Mouse (Mus musculus) MEL (cell line): ENCODE measurements around the gene Dennd6a. TPM values are rescaled to one million over a fixed set of nuclear protein-coding genes. Genes with fewer than 3 reads are reported as not detected.

Source experiments
- DNase-seq: peaks from one replicate; pipeline ENCODE4 v3.0.0; 2011; ENCODE audit warnings: low read depth, low spot score
- H3K27ac ChIP-seq: 2 replicates; pipeline ENCODE4 v1.5.1; 2012; ENCODE audit warnings: low read depth, mild to moderate bottlenecking, control low read depth, low read length, moderate library complexity; ENCODE audit not compliant: control insufficient read depth
- H3K27me3 ChIP-seq, 2 experiments: fragments of 150-350 bp in 1 of 2; sonication (generic) in 1 of 2; 2 replicates each; pipeline ENCODE4 v1.6.1; 2012; ENCODE audit warnings: low read length in 2 of 2, mild to moderate bottlenecking in 2 of 2, improper control_type of control experiment in 1 of 2, moderate library complexity in 1 of 2; ENCODE audit not compliant: insufficient read depth in 2 of 2, control insufficient read depth in 1 of 2
- H3K36me3 ChIP-seq, 2 experiments: 2 replicates each; pipeline ENCODE4 v1.6.1; 2012 to 2014; ENCODE audit warnings: low read length in 2 of 2, improper control_type of control experiment in 1 of 2, inconsistent platforms in 1 of 2, mild to moderate bottlenecking in 1 of 2; ENCODE audit not compliant: insufficient read depth in 2 of 2, control insufficient read depth in 1 of 2
- H3K4me1 ChIP-seq, 2 experiments: fragments of 150-350 bp in 1 of 2; sonication (generic) in 1 of 2; 2 replicates each; pipeline ENCODE4 v1.6.1; 2012; ENCODE audit warnings: low read length in 2 of 2, improper control_type of control experiment in 1 of 2, mild to moderate bottlenecking in 1 of 2; ENCODE audit not compliant: insufficient read depth in 2 of 2, control insufficient read depth in 1 of 2
- H3K4me3 ChIP-seq, 2 experiments: fragments of 150-350 bp in 1 of 2; sonication (generic) in 1 of 2; 2 replicates each; pipeline ENCODE4 v1.5.1; 2012; ENCODE audit warnings: low read depth in 2 of 2, low read length in 2 of 2, mild to moderate bottlenecking in 2 of 2, moderate library complexity in 2 of 2, control low read depth in 1 of 2, improper control_type of control experiment in 1 of 2; ENCODE audit not compliant: control insufficient read depth in 1 of 2, insufficient read depth in 1 of 2
- H3K79me2 ChIP-seq: 2 replicates; pipeline ENCODE4 v1.6.1; 2012; ENCODE audit warnings: mild to moderate bottlenecking, low read length, moderate library complexity; ENCODE audit not compliant: control insufficient read depth, poor library complexity, insufficient read depth
- H3K9ac ChIP-seq: 2 replicates; pipeline ENCODE4 v1.6.1; 2012; ENCODE audit warnings: low read depth, mild to moderate bottlenecking, control low read depth, low read length, moderate library complexity; ENCODE audit not compliant: control insufficient read depth, poor library complexity, severe bottlenecking
- H3K9me3 ChIP-seq: fragments of 150-350 bp; sonication (generic); replicated peaks from 2 replicates; pipeline ENCODE4 v1.6.1; 2012; ENCODE audit warnings: mild to moderate bottlenecking, low read length, improper control_type of control experiment, moderate library complexity; ENCODE audit not compliant: insufficient read depth
- CHD1 ChIP-seq: IDR thresholded peaks from 2 replicates; pipeline ENCODE4 v1.6.1; 2012; ENCODE audit warnings: low read depth, mild to moderate bottlenecking, inconsistent platforms, low read length, improper control_type of control experiment
- EP300 ChIP-seq, 2 experiments: IDR thresholded peaks; 2 replicates each; pipeline ENCODE4 v1.6.1; 2011; ENCODE audit warnings: improper control_type of control experiment in 2 of 2, low read length in 2 of 2, low read depth in 1 of 2, mild to moderate bottlenecking in 1 of 2
- ETS1 ChIP-seq: IDR thresholded peaks from 2 replicates; pipeline ENCODE4 v1.6.1; 2012; ENCODE audit warnings: low read depth, mild to moderate bottlenecking, inconsistent platforms, low read length, improper control_type of control experiment, moderate library complexity
- GABPA ChIP-seq: IDR thresholded peaks from 2 replicates; pipeline ENCODE4 v1.6.1; 2012; ENCODE audit warnings: low read depth, mild to moderate bottlenecking, inconsistent platforms, low read length, improper control_type of control experiment, moderate library complexity
- GATA1 ChIP-seq: IDR thresholded peaks from 2 replicates; pipeline ENCODE4 v1.6.1; 2011; ENCODE audit warnings: low read depth, low read length, improper control_type of control experiment
- JUND ChIP-seq: IDR thresholded peaks from 2 replicates; pipeline ENCODE4 v1.6.1; 2011; ENCODE audit warnings: low read depth, mild to moderate bottlenecking, improper control_type of control experiment, low read length
- KAT2A ChIP-seq: conservative IDR thresholded peaks from 2 replicates; pipeline ENCODE4 v1.6.1; 2012; ENCODE audit warnings: low read depth, low read length, improper control_type of control experiment, inconsistent platforms
- MEF2A ChIP-seq: IDR thresholded peaks from 2 replicates; pipeline ENCODE4 v1.6.1; 2014; ENCODE audit warnings: low read depth, mild to moderate bottlenecking, inconsistent platforms, low read length, improper control_type of control experiment; ENCODE audit not compliant: poor library complexity, insufficient replicate concordance, severe bottlenecking; ENCODE audit errors: extremely low read depth
- MXI1 ChIP-seq: IDR thresholded peaks from 2 replicates; pipeline ENCODE4 v1.6.1; 2011; ENCODE audit warnings: mild to moderate bottlenecking, low read depth, low read length, improper control_type of control experiment
- NELFE ChIP-seq: IDR thresholded peaks from 2 replicates; pipeline ENCODE4 v1.6.1; 2011; ENCODE audit warnings: low read depth, low read length, improper control_type of control experiment
- POLR2A ChIP-seq, 2 experiments: IDR thresholded peaks; 2 replicates each; pipeline ENCODE4 v1.6.1; 2011 to 2012; ENCODE audit warnings: low read length in 2 of 2, mild to moderate bottlenecking in 2 of 2, control low read depth in 1 of 2, improper control_type of control experiment in 1 of 2, low read depth in 1 of 2, moderate library complexity in 1 of 2; ENCODE audit not compliant: control insufficient read depth in 1 of 2, insufficient read depth in 1 of 2, poor library complexity in 1 of 2
- POLR2AphosphoS2 ChIP-seq: IDR thresholded peaks from 2 replicates; pipeline ENCODE4 v1.6.1; 2011; ENCODE audit warnings: low read length, improper control_type of control experiment
- POLR2AphosphoS5 ChIP-seq: IDR thresholded peaks from 2 replicates; pipeline ENCODE4 v1.6.1; 2012; ENCODE audit warnings: low read depth, borderline replicate concordance, mild to moderate bottlenecking, inconsistent platforms, low read length, moderate library complexity, mixed read lengths
- TCF12 ChIP-seq: IDR thresholded peaks from 2 replicates; pipeline ENCODE4 v1.6.1; 2014; ENCODE audit warnings: low read depth, mild to moderate bottlenecking, inconsistent platforms, low read length, improper control_type of control experiment, moderate library complexity
- UBTF ChIP-seq: IDR thresholded peaks from 2 replicates; pipeline ENCODE4 v1.6.1; 2012; ENCODE audit warnings: low read depth, mild to moderate bottlenecking, inconsistent platforms, low read length, improper control_type of control experiment, moderate library complexity, borderline replicate concordance; ENCODE audit not compliant: insufficient read depth
- USF1 ChIP-seq: IDR thresholded peaks from 2 replicates; pipeline ENCODE4 v1.6.1; 2014; ENCODE audit warnings: low read depth, mild to moderate bottlenecking, inconsistent platforms, low read length, improper control_type of control experiment, moderate library complexity
- ZKSCAN1 ChIP-seq: IDR thresholded peaks from 2 replicates; pipeline ENCODE4 v1.6.1; 2012; ENCODE audit warnings: low read depth, mild to moderate bottlenecking, inconsistent platforms, low read length, improper control_type of control experiment, moderate library complexity
- ZNF384 ChIP-seq: IDR thresholded peaks from 2 replicates; pipeline ENCODE4 v1.6.1; 2012; ENCODE audit warnings: low read depth, mild to moderate bottlenecking, inconsistent platforms, low read length, improper control_type of control experiment
- polyA plus RNA-seq, 2 experiments: library from polyadenylated mRNA; stranded (reverse) in 1 of 2; unstranded in 1 of 2; fragments of >175 nt in 1 of 2; fragments of >200 nt in 1 of 2; gene quantifications; 2 replicates each; pipeline versions ENCODE4 v1.2.1 to v1.2.4; 2012; ENCODE audit warnings: low replicate concordance in 2 of 2, low read depth in 1 of 2; ENCODE audit not compliant: insufficient read length in 2 of 2, insufficient read depth in 1 of 2, missing spikeins in 1 of 2
- total RNA-seq: library from RNA; depleted of rRNA; stranded (reverse); fragments of 300-350 nt; gene quantifications from 2 replicates; pipeline ENCODE4 v1.2.3, GENCODE M21; 2012

The Dennd6a gene
- total and polyA plus RNA-seq, 3 experiments = 13.1 to 40.0 (median 13.6) TPM

GRCm38 (mm10) chr14:26595695-26596365 is 22.2 kb downstream of the Dennd6a start (continued):
- TF ChIP-seq ETS1 (peak; percentile 84), JUND (no peak), TCF12 (peak; percentile 81), POLR2AphosphoS2 (no peak)

GRCm38 (mm10) chr14:26605354-26605753 is 31.7 kb downstream of the Dennd6a start:
- Histone ChIP-seq H3K27me3 (no peaks in the 10 kb centered on the region), H3K36me3 (peaks cover 8 to 15% of the 10 kb centered on the region in 2 experiments), H3K4me3 (no peak overlapping the region), H3K9me3 (no peaks in the 10 kb centered on the region), H3K4me1 (peaks cover 11% of the 10 kb centered on the region in 2 experiments), H3K27ac (no peak overlapping the region), H3K79me2 (no peaks in the 10 kb centered on the region), H3K9ac (no peak overlapping the region)
- DNase-seq = no peak
- TF ChIP-seq JUND = no peak
- TF ChIP-seq NELFE = no peak
- TF ChIP-seq UBTF = no peak
- TF ChIP-seq GABPA = no peak
- no peak for TF ChIP-seq POLR2AphosphoS5
- TF ChIP-seq POLR2A (IDR thresholded peaks at IDR 0.05; ENCODE audit: control insufficient read depth in 1 of 2, insufficient read depth in 1 of 2, low read depth in 1 of 2, low read length in 2 of 2, poor library complexity in 1 of 2) = no peak

- H3K4me1 ChIP-seq = peaks cover 20 to 27% of the 10 kb centered on the region in 2 experiments
- H3K27me3 ChIP-seq = no peaks in the 10 kb centered on the region
- H3K79me2 ChIP-seq = no peaks in the 10 kb centered on the region
- H3K9me3 ChIP-seq = no peaks in the 10 kb centered on the region
- peak; percentile 40; the same call in 1 of the 2 replicates for TF ChIP-seq ETS1
- peak; percentile 49; the same call in 1 of the 2 replicates for TF ChIP-seq GATA1
- peak; percentile 87 for TF ChIP-seq ZNF384
- TF ChIP-seq MXI1 = 0 out of 2 replicates have a peak, but pooled peaks have one; percentile 39
- TF ChIP-seq MEF2A = no peak
- no peak for TF ChIP-seq JUND
- peak in 1 of 2 experiments; percentile 73; a peak in 2 of 4 replicates for TF ChIP-seq EP300 (IDR thresholded peaks at IDR 0.05; ENCODE audit: low read depth in 1 of 2, low read length in 2 of 2)
- no peak for TF ChIP-seq POLR2A (IDR thresholded peaks at IDR 0.05; ENCODE audit: control insufficient read depth in 1 of 2, insufficient read depth in 1 of 2, low read depth in 1 of 2, low read length in 2 of 2, poor library complexity in 1 of 2)
- TF ChIP-seq KAT2A = no peak
- TF ChIP-seq USF1 = no peak
- TF ChIP-seq ZKSCAN1 = no peak
- no peak for TF ChIP-seq CHD1
- H3K4me3 ChIP-seq = no peak overlapping the region
- H3K27ac ChIP-seq = peak overlapping the region; percentile 85
- peaks cover 9 to 29% of the 10 kb centered on the region in 2 experiments for H3K36me3 ChIP-seq
- peak overlapping the region; percentile 41 for H3K9ac ChIP-seq
- peak; percentile 62 for DNase-seq
These were observed 36.0 kb downstream of the Dennd6a start for GRCm38 (mm10) chr14:26609674-26610073.
